Mouse (Mus musculus) embryonic facial prominence, embryonic 15.5 days (tissue): Measurements from ENCODE around the gene Tmem253. TPM values are rescaled to one million over a fixed set of nuclear protein-coding genes. Genes with fewer than 3 reads are reported as not detected.

Experiments used
- ATAC-seq: fragments of 200-750 bp; cut with Nextera tagmentation; 2 replicates; pipeline ENCODE4 v1.8.0; 2017; ENCODE audit warnings: low read depth, moderate TSS enrichment; ENCODE audit not compliant: insufficient number of reproducible peaks, low FRiP score, low TSS enrichment
- H3K27ac ChIP-seq: fragments of 300-500 bp; sonication (generic); replicated peaks from 2 replicates; pipeline ENCODE4 v1.5.1; 2015; ENCODE audit warnings: mild to moderate bottlenecking, inconsistent platforms
- H3K27me3 ChIP-seq: fragments of 300-500 bp; sonication (generic); 2 replicates; pipeline ENCODE4 v1.6.1; 2015; ENCODE audit warnings: inconsistent platforms
- H3K36me3 ChIP-seq: fragments of 300-500 bp; sonication (generic); 2 replicates; pipeline ENCODE4 v1.6.1; 2015; ENCODE audit warnings: mild to moderate bottlenecking, inconsistent platforms
- H3K4me1 ChIP-seq: fragments of 300-500 bp; sonication (generic); 2 replicates; pipeline ENCODE4 v1.6.1; 2015; ENCODE audit warnings: inconsistent platforms
- H3K4me2 ChIP-seq: fragments of 300-500 bp; sonication (generic); replicated peaks from 2 replicates; pipeline ENCODE4 v1.6.1; 2015; ENCODE audit warnings: mild to moderate bottlenecking, inconsistent platforms
- H3K4me3 ChIP-seq: fragments of 300-500 bp; sonication (generic); replicated peaks from 2 replicates; pipeline ENCODE4 v1.5.1; 2015; ENCODE audit warnings: mild to moderate bottlenecking, inconsistent platforms
- H3K9ac ChIP-seq: fragments of 300-500 bp; sonication (generic); 2 replicates; pipeline ENCODE4 v1.6.1; 2015; ENCODE audit warnings: inconsistent platforms
- H3K9me3 ChIP-seq: fragments of 300-500 bp; sonication (generic); replicated peaks from 2 replicates; pipeline ENCODE4 v1.6.1; 2016; ENCODE audit warnings: inconsistent platforms
- WGBS: fragments of 180-500 bp; shearing (Covaris S2); methylation state at CpG from one replicate; pipeline ENCODE4 v1.1.7; 2015; 5-methylcytosine and 5-hydroxymethylcytosine counted together
- polyA plus RNA-seq: library from polyadenylated mRNA; unstranded; fragments of >200 nt; fragmentation: Nextera tagmentation; extraction: Ambion mirVana; gene quantifications from 2 replicates; pipeline ENCODE4 v1.2.1, GENCODE M21; 2015

Tmem253 gene
- 0.53 and 0.60 TPM in 2 replicates for polyA plus RNA-seq

DNA sequence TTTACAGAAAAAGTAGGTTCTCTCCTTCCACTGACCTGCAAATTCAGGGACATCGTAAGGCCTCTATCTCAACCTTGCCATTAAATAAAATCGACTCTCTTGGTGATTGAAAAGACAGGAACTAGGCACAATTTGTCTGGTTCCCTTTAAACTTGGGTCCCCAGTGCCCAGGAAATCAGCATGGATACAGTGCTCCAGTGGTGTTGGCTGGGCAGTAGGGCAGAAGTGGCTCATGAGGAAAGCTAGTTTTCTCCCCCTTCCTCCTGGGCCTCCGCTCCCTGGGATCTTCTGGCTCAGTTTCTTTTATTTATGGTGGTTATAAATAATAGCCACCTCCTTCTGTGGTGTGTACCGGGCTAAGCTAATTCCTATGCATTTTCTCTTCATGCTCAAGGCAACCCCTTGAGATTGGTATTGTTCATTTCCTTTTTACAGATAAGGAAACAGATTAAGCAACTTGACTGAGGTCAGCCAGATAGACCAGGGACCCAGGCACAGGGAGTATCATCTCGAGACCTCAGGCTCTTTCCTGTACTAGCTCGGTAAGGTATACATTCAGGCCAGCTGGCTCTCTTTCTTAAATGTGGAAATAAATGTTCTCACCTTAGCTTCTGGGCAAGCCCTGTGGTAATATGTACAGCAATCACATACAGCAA lies at the start of gene Tmem253:
Tmem253 (plus strand) TSS at position 214 of the 656 bp plus-strand sequence.
- Histone ChIP-seq H3K27ac (peak within 1 kb of the TSS; percentile 91), H3K4me3 (peak within 1 kb of the TSS; percentile 67), H3K9me3 (no peaks in the 10 kb centered on the region), H3K4me2 (peak within 1 kb of the TSS; percentile 61), H3K27me3 (no peaks in the 10 kb centered on the region), H3K9ac (peak within 1 kb of the TSS; percentile 53), H3K4me1 (peaks cover 42% of the 10 kb centered on the region), H3K36me3 (no peaks in the 10 kb centered on the region)
- no peak for ATAC-seq
- WGBS = 35% methylated on average over 6 of the region's 6 CpGs

DNA sequence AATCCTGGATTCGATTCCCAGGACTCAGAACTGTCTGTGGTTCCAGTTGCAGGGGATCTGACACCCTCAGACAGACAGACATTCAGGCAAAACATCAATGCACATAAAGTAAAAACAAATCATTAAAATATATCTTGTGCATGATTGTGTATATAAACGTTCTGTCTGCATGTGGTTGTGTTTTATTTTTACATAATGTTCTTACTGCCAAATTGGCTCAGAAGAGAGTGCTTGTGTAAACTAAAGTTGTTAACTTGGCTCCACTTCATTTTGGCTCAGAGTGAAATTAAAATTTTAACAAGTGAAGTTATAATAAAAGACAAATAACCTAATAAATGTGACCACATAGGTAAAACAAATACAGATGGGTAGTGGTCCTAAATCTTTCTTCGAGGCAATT lies 48.1 kb upstream of the Tmem253 start:
- H3K4me1 ChIP-seq = no peaks in the 10 kb centered on the region
- H3K9ac ChIP-seq = no peak overlapping the region
- 67% methylated on average over 3 of the region's 3 CpGs for WGBS
- no peak overlapping the region for H3K4me2 ChIP-seq
- H3K36me3 ChIP-seq = no peaks in the 10 kb centered on the region
- H3K4me3 ChIP-seq = no peak overlapping the region
- no peaks in the 10 kb centered on the region for H3K27me3 ChIP-seq
- ATAC-seq = no peak
- no peak overlapping the region for H3K27ac ChIP-seq
- H3K9me3 ChIP-seq = no peaks in the 10 kb centered on the region

- WGBS = 83% methylated on average over 3 of the region's 3 CpGs
- H3K4me2 ChIP-seq = no peak overlapping the region
- no peaks in the 10 kb centered on the region for H3K27me3 ChIP-seq
- H3K4me3 ChIP-seq = no peak overlapping the region
- no peaks in the 10 kb centered on the region for H3K9me3 ChIP-seq
- no peak overlapping the region for H3K27ac ChIP-seq
- H3K9ac ChIP-seq = no peak overlapping the region
- no peak for ATAC-seq
- H3K4me1 ChIP-seq = peaks cover 4% of the 10 kb centered on the region; the same call in 1 of the 2 replicates
- H3K36me3 ChIP-seq = no peaks in the 10 kb centered on the region
Measured at GRCm38 (mm10) chr14:51979252-51979651, 36.2 kb upstream of the Tmem253 start.

DNA sequence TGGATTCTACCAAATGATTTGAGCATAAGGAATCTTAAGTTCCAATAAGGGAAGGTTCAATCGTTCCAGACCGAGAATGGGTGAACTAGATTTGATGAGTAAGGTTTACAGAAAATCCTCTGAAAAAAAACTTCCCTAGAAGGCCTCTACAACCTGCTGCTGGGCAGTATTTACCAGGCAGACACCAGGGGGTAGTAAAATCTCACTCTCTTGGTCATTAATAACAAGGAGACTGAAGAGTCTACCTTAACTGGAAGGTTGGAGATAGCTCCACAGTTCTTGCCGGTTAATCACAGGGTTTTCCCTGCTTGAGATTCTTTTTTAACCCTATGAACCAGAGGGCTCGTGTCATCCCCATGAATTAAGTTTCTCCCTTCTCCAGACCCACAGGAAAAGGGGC lies 32.2 kb upstream of the Tmem253 start:
- ATAC-seq = no peak
- Histone ChIP-seq H3K27me3 (no peaks in the 10 kb centered on the region), H3K36me3 (peaks cover 14% of the 10 kb centered on the region), H3K4me2 (no peak overlapping the region), H3K27ac (no peak overlapping the region), H3K4me3 (no peak overlapping the region), H3K9me3 (no peaks in the 10 kb centered on the region), H3K9ac (no peak overlapping the region), H3K4me1 (peaks cover 21% of the 10 kb centered on the region)
- 62% methylated on average over 4 of the region's 4 CpGs for WGBS

DNA sequence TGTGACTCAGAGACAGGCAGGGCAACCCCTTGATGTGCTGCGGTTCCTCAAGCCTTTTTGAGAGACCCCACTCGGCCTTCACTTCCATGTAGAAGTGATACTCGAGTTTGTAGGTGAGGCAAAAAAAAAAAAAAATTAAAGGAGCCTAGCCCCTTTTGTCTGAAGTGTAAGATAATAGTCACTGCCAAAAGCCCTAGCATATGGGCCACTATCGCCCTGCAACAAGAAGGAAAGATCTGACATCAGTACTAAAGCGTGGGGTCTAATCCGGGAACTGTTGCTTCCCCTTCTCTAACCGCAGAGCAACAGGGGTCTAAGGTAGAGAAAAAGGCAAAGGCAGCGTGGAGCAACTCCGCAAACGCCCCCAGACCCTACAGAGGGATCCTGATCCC lies 31.6 kb upstream of the Tmem253 start:
- Histone ChIP-seq H3K4me1 (peaks cover 25% of the 10 kb centered on the region), H3K36me3 (peaks cover 20% of the 10 kb centered on the region), H3K4me3 (peak overlapping the region; percentile 65), H3K27me3 (no peaks in the 10 kb centered on the region), H3K4me2 (peak overlapping the region; percentile 87), H3K27ac (peak overlapping the region; percentile 96), H3K9me3 (no peaks in the 10 kb centered on the region), H3K9ac (peak overlapping the region; percentile 85)
- 14% methylated on average over 10 of the region's 10 CpGs for WGBS
- no peak for ATAC-seq

DNA sequence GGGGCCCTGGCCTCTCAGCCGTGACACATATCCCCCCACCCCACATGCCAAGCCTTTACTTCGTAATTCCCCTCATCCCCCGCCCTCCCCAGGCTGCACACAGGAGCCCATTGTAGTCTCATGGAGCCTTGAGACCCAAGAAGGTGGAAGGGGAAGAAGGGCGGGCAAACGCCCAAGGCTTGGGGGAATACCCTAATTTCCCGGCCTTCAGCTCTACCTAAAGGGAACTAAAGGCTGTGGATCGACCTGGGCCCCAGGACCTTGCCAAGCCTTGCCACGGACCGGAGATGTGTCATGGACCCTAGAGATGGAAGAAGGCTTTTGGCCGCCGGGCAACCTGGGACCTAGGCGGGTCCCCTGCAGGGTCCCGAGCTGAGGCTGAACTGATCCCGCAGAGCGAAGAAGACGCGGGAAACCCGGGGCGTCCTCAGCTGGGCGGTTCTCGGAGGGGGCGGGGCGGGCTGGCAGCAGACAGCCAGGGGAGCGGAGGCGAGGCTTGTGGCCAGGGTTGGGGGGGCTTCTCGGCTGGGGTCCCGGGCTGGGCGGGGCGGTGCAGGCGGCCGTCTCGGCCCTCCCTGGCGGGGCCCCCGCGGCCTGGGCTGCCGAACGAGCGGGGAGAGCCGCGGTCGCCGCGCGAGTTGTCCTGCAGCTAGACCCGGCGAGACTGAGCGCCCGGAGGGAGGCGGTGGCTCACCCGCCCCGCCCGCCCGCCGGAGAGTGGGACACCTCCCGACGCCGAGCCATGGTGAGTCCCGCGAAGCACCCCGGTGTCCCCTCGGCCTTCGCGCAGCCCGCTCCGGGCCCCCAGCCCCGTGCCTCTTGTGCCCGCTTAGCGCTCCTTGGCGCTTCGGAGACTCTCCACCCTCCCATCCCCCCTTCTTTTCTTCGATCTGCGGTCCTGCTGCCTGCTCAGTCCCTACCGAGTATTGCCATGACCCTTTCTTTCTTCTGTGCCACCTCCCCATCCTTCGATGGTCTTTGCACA lies 30.9 kb upstream of the Tmem253 start, which contains the start of gene Arhgef40:
Arhgef40 (plus strand) TSS at position 473 of the 985 bp plus-strand sequence.
- H3K9me3 ChIP-seq = no peaks in the 10 kb centered on the region
- H3K4me3 ChIP-seq = peak within 1 kb of the TSS; percentile 65
- peaks cover 27% of the 10 kb centered on the region for H3K36me3 ChIP-seq
- H3K4me2 ChIP-seq = peak within 1 kb of the TSS; percentile 87
- no peaks in the 10 kb centered on the region for H3K27me3 ChIP-seq
- peaks cover 32% of the 10 kb centered on the region for H3K4me1 ChIP-seq
- under 1% methylated on average over 71 of the region's 74 CpGs for WGBS
- ATAC-seq = peak; percentile 86
- H3K27ac ChIP-seq = peak within 1 kb of the TSS; percentile 96
- peak within 1 kb of the TSS; percentile 85 for H3K9ac ChIP-seq

GRCm38 (mm10) chr14:51985301-51986152 lies 29.9 kb upstream of the Tmem253 start:
- H3K4me2 ChIP-seq = peak overlapping the region; percentile 87
- H3K27me3 ChIP-seq = no peaks in the 10 kb centered on the region
- no peaks in the 10 kb centered on the region for H3K9me3 ChIP-seq
- H3K4me3 ChIP-seq = peak overlapping the region; percentile 65
- peak; percentile 85 for ATAC-seq
- WGBS = under 1% methylated on average over 27 of the region's 27 CpGs
- peak overlapping the region; percentile 85 for H3K9ac ChIP-seq
- H3K36me3 ChIP-seq = peaks cover 37% of the 10 kb centered on the region
- H3K4me1 ChIP-seq = peaks cover 32% of the 10 kb centered on the region
- peak overlapping the region; percentile 96 for H3K27ac ChIP-seq

DNA sequence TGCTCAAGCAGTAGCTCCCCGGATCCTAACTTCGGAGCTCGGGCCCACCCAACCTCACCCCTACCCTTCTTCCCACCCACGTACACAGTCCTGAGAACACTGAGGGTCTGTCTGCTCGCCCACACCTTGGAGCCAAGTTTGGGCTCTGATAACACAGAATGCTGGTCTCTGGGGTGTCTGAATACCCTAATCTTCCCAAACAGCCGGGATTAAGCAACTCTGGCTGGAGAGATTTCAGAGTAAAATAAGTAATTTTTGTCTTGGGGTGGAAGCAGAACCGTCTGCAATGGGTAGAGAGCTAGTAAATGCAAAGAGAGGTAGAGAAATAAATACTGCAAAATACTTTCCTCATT lies 29.3 kb upstream of the Tmem253 start:
- H3K9me3 ChIP-seq = no peaks in the 10 kb centered on the region
- H3K27me3 ChIP-seq = no peaks in the 10 kb centered on the region
- ATAC-seq = no peak
- peak overlapping the region; percentile 85; the same call in 1 of the 2 replicates for H3K9ac ChIP-seq
- peak overlapping the region; percentile 87 for H3K4me2 ChIP-seq
- H3K27ac ChIP-seq = peak overlapping the region; percentile 96
- peaks cover 32% of the 10 kb centered on the region for H3K4me1 ChIP-seq
- H3K36me3 ChIP-seq = peaks cover 43% of the 10 kb centered on the region
- peak overlapping the region; percentile 65 for H3K4me3 ChIP-seq
- WGBS = 3% methylated on average over 7 of the region's 7 CpGs

- Histone ChIP-seq H3K9ac (no peak overlapping the region), H3K27ac (no peak overlapping the region), H3K4me1 (peaks cover 32% of the 10 kb centered on the region), H3K36me3 (peaks cover 53% of the 10 kb centered on the region), H3K27me3 (no peaks in the 10 kb centered on the region), H3K4me2 (no peak overlapping the region), H3K4me3 (no peak overlapping the region), H3K9me3 (no peaks in the 10 kb centered on the region)
- WGBS = 87% methylated on average over 6 of the region's 6 CpGs
- ATAC-seq = no peak
Measured at GRCm38 (mm10) chr14:51987177-51987576, 28.3 kb upstream of the Tmem253 start.

DNA sequence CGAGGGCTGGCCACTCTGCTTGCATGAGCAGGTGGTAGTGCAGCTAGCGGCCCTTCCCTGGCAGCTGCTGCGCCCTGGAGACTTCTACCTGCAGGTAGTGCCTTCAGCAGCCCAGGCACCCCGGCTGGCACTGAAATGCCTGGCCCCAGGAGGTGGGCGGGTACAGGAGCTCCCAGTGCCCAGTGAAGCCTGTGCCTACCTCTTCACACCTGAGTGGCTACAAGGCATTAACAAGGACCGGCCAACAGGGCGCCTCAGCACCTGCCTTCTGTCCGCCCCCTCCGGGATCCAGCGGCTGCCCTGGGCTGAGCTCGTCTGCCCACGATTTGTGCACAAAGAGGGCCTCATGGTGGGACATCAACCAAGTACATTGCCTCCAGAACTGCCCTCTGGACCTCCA lies 26.7 kb upstream of the Tmem253 start:
- no peak overlapping the region for H3K27ac ChIP-seq
- no peak overlapping the region for H3K4me2 ChIP-seq
- WGBS = 71% methylated on average over 12 of the region's 12 CpGs
- ATAC-seq = no peak
- H3K4me3 ChIP-seq = no peak overlapping the region
- H3K9ac ChIP-seq = no peak overlapping the region; the same call in 1 of the 2 replicates
- H3K36me3 ChIP-seq = peaks cover 63% of the 10 kb centered on the region
- peaks cover 32% of the 10 kb centered on the region for H3K4me1 ChIP-seq
- H3K9me3 ChIP-seq = no peaks in the 10 kb centered on the region
- H3K27me3 ChIP-seq = no peaks in the 10 kb centered on the region
